Mouse (Mus musculus) cerebellum, postnatal 4 days (tissue): ENCODE measurements at regions not wholly inside any gene's neighbourhood (a gene's known extent, or its start where the extent isn't known, plus 50 kb on each side); places are given as distances from the start of the nearest gene placed in this dataset.
"Not testable (repeated sequence)": the region's sequence is repeated elsewhere in the genome, so short reads cannot be mapped to it uniquely, and the experiment has no call there.

ENCODE experiments used
- DNase-seq, 2 experiments: peaks; one replicate each; pipeline ENCODE4 v3.0.0; 2022; ENCODE audit warnings: low spot score in 2 of 2, mixed read lengths in 1 of 2

GRCm38 (mm10) chr17:16571403-16571802 lies 492.5 kb upstream of the Zfp960 start:
- DNase-seq: no peak

- no peak for DNase-seq
Measured at GRCm38 (mm10) chr17:16588791-16589190, 475.1 kb upstream of the Zfp960 start.

GRCm38 (mm10) chr17:16599671-16600070 lies 464.2 kb upstream of the Zfp960 start:
- peak in 1 of 2 experiments; percentile 2 for DNase-seq

- no peak for DNase-seq
Measured at GRCm38 (mm10) chr17:16612405-16612979, 451.4 kb upstream of the Zfp960 start.

- DNase-seq: no peak
Measured at GRCm38 (mm10) chr17:16621931-16622556, 441.9 kb upstream of the Zfp960 start.

- no peak for DNase-seq
Measured at GRCm38 (mm10) chr17:16629854-16630253, 434.1 kb upstream of the Zfp960 start.

GRCm38 (mm10) chr17:16633426-16633825 lies 430.5 kb upstream of the Zfp960 start:
- DNase-seq: no peak

GRCm38 (mm10) chr17:16637463-16637862 lies 426.4 kb upstream of the Zfp960 start:
- no peak for DNase-seq

GRCm38 (mm10) chr17:16647942-16648341 lies 416.0 kb upstream of the Zfp960 start:
- DNase-seq: no peak

- DNase-seq: no peak
Measured at GRCm38 (mm10) chr17:16665253-16665652, 398.7 kb upstream of the Zfp960 start.

- no peak for DNase-seq
Measured at GRCm38 (mm10) chr17:16667606-16668005, 396.3 kb upstream of the Zfp960 start.

- DNase-seq: no peak
Measured at GRCm38 (mm10) chr17:16704199-16704598, 359.7 kb upstream of the Zfp960 start.

GRCm38 (mm10) chr17:16705890-16706289 lies 358.0 kb upstream of the Zfp960 start:
- no peak for DNase-seq

- no peak for DNase-seq
Measured at GRCm38 (mm10) chr17:16726904-16727303, 337.0 kb upstream of the Zfp960 start.

- no peak for DNase-seq
Measured at GRCm38 (mm10) chr17:16753090-16753489, 310.8 kb upstream of the Zfp960 start.

GRCm38 (mm10) chr17:16770587-16770986 lies 293.3 kb upstream of the Zfp960 start:
- DNase-seq: not testable (repeated sequence)

- DNase-seq: no peak
Measured at GRCm38 (mm10) chr17:16798316-16798715, 265.6 kb upstream of the Zfp960 start.

GRCm38 (mm10) chr17:16804986-16805385 lies 258.9 kb upstream of the Zfp960 start:
- no peak for DNase-seq

- DNase-seq: no peak
Measured at GRCm38 (mm10) chr17:16818421-16818820, 245.5 kb upstream of the Zfp960 start.

GRCm38 (mm10) chr17:16821716-16822115 lies 242.2 kb upstream of the Zfp960 start:
- DNase-seq: no peak

- no peak for DNase-seq
Measured at GRCm38 (mm10) chr17:16839152-16839551, 224.8 kb upstream of the Zfp960 start.

- no peak for DNase-seq
Measured at GRCm38 (mm10) chr17:16860771-16861170, 203.1 kb upstream of the Zfp960 start.

GRCm38 (mm10) chr17:16900791-16901190 lies 163.1 kb upstream of the Zfp960 start:
- DNase-seq: peak in 1 of 2 experiments; percentile 36

GRCm38 (mm10) chr17:16918191-16918590 lies 145.7 kb upstream of the Zfp960 start:
- no peak for DNase-seq
